Mouse (Mus musculus): ENCODE measurements around the gene Map2k6.
A peak's percentile ranks its signal among the peaks of the same experiment; 100 is the strongest.

Gene Map2k6

GRCm38 (mm10) chr11:110485081-110485480 is 86.2 kb downstream of the Map2k6 start:
- DNase-seq (ENCODE audit: low spot score) = no peak

DNA sequence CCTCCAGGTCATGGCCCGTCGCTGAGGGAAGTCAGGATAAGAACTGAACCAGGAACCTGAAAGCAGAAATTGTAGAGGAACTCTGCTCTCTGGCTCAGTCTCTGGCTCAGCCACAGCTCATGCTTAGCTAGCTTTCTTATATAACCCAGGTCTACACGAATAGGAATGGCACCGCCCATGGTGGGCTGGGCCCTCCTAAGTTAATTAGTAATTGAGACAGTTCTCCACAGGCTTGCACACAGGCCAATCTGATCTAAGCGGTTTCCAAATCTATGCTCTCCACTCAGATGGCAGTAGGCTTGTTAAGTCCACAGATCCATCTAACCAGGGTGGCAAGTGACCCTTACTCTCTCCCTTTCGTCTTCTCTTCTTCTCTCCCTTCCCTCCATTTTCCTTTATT is 88.9 kb downstream of the Map2k6 start:
- DNase-seq (ENCODE audit: low spot score) = no peak

DNA sequence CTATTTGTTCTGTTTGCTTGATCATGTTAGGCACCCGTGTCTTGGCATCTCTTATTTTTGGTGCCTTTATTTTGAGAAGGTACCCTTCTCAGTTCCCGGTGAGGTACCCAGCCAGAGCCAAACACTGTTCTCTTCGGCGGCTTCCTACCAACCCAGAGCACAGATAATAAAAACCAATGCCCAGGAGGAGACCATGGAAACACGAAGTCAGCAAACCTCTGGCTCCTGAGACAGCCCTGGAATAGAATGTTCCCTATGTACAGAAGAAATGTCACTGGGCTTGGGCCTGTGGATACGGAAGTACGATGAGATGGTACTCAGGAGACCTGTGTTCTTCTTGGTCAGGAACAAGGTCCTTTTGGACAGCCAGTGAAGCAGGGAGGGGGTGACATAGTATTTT is 89.4 kb downstream of the Map2k6 start:
- no peak for DNase-seq (ENCODE audit: low spot score)

DNA sequence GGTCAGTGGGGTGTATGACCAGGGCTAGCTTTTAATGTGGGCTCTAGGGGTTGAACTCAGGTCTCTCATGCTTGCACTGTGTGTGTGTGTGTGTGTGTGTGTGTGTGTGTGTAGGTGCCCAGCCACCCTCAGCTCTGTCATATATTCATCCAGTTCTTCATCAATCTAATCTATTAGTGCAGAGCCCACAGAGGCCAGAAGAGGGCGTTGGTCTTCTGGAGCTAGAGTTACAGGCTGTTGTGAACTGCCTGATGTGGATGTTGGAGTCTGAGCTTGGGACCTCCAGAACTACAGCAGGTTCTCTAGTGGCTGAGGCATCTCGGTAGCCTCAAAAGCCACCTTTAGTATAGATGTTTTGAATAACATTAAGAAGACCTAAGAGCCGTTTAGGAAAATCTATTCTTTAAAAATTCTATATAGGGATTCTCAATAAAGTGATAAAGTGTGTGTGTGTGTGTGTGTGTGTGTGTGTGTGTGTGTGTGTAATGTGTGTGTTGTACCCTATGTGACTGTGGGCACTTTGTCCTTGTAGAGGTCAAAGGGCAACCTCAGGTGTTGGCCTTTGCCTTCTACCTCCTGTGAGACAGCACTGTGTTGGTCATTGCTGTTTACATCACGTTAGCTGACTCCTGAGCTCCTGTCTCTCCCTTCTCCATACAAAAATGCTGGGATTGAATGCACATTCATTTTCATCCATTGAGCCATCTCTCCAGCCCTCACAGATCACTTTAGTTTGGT is 96.6 kb downstream of the Map2k6 start:
- DNase-seq (ENCODE audit: low spot score) = no peak

DNA sequence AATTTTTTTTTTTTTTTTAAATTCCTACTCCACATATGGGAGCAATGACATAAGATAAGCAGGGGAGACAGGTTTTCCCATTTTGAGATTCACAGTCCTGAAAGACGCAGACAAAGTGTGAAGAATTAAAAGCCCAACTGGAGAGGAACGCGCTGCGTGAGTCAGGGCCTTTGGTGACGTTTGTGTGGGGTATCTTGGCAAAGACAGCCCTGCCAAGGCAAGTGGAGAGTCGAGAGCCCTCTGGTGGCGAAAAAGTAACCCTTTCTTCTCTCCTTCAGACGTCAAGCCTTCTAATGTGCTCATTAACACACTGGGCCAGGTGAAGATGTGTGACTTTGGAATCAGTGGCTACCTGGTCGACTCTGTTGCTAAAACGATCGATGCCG is 97.1 kb downstream of the Map2k6 start:
- DNase-seq (ENCODE audit: low spot score) = no peak

DNA sequence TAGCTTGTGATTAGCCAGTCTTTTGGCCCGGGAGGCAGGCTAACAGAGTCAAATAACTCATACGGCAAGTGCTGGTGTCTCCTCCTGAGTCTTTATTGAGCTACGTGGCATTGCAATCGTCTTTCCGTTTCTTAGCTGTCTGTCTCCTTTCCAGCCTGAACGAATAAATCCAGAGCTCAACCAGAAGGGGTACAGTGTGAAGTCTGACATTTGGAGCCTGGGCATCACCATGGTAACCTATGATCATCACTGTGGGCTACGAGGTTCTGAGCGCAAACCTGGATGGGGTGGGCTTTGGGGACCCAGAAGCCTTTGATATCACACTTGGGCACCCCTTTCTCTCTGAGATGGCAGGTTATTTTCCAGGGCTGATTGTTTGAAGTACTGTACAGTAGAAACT is 98.8 kb downstream of the Map2k6 start:
- no peak for DNase-seq (ENCODE audit: low spot score)

- DNase-seq (ENCODE audit: low spot score) = no peak
Observed at GRCm38 (mm10) chr11:110498651-110499213, 99.8 kb downstream of the Map2k6 start.

DNA sequence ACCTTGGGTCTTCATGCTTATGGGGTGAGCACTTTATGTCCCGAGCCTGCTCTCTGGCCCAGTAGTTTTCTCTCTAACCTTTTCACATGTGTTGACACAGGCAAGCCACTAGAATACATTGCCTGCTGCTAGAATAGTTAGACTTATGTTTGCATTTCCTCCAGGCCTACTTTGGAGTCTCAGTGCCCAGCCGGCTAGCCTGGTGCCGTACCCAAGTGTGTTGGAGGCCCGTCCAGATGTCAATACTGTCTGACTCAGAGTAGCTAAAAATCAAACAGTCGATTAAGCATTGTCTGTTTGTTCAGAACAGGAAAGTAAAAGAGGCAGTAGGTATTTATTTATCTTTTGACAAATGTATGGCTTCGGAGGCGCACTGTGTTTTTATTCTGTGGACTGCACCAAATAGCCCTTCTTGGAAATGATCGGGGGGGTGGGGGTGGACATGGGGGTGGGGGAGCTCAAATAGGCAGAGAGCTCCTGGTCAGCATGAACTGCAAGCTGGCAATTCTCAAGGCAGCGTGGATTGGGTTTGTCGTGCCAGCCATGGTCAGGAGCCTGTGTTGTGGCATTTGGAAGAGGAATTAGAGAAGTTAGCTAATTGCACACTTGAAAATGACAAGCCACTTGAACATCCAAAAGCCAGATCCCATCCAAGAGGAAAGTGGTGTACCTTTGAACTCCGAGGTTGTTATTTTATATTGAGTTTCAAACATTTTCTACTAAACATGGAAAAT is 104.2 kb downstream of the Map2k6 start:
- no peak for DNase-seq (ENCODE audit: low spot score)

DNA sequence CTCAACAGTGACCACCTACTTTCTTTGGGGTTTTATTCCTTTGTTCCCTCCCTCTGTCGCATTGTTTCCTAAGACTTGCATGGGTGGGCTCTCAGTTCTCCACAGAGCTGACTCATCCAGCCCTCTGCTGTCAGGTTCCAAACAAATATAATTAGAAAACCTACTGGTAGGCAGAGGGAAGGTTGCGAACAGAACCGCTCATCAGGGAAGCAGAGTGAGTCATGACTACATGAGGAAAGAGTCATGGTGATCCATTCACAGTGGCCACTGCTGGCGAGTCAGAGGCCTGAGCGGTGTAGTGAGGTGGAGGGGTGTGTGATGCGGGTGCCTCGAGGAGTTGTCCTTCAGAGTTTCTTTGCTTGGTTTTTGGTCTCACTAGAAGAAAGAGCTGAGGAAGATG is 112.5 kb downstream of the Map2k6 start:
- DNase-seq (ENCODE audit: low spot score) = no peak

- no peak for DNase-seq (ENCODE audit: low spot score)
Observed at GRCm38 (mm10) chr11:110518648-110519047, 119.7 kb downstream of the Map2k6 start.

DNA sequence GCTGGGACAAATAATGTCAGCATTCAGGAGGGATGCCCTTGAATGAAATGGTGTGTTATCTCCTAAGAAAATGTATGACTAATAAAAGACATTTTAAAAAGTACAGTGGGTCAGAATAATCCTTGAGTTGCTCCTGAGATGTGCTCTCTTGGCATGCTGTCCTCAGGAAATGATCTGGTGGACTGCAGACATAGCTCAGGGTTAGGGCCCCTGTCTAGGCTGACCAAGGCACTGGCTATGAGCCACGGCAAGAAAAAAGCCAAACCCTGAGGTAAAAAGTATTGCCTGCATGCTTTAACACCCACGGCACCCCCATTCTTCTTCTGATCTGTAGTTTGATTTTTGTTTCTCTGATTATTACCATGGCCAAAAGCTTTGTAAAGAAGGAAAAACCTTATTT is 124.0 kb downstream of the Map2k6 start:
- no peak for DNase-seq (ENCODE audit: low spot score)

GRCm38 (mm10) chr11:110526156-110526555 is 127.2 kb downstream of the Map2k6 start:
- no peak for DNase-seq (ENCODE audit: low spot score)

GRCm38 (mm10) chr11:110531087-110531486 is 132.2 kb downstream of the Map2k6 start:
- no peak for DNase-seq (ENCODE audit: low spot score)

GRCm38 (mm10) chr11:110534856-110535255 is 135.9 kb downstream of the Map2k6 start:
- no peak for DNase-seq (ENCODE audit: low spot score)

DNA sequence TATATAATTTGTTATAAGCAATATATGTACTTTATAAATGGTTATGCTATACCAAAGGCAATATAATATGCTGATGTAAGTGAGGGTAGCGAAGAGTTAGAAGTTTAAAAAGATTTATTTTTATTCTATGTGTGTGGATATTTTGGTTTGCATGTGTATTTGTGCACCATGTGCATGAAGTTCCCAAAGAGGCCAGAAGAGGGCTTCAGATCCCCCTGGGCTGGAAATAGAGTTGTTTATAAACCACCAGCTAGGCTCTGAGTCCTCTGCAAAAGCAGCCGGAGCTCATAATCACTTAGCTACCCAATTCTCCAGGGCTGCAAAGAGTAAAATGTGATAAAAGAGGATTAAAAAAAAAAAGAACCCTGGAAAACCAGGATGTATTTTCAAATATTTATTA is 137.6 kb downstream of the Map2k6 start:
- no peak for DNase-seq (ENCODE audit: low spot score)

GRCm38 (mm10) chr11:110537602-110538001 is 138.7 kb downstream of the Map2k6 start:
- DNase-seq (ENCODE audit: low spot score) = peak; percentile 35

DNA sequence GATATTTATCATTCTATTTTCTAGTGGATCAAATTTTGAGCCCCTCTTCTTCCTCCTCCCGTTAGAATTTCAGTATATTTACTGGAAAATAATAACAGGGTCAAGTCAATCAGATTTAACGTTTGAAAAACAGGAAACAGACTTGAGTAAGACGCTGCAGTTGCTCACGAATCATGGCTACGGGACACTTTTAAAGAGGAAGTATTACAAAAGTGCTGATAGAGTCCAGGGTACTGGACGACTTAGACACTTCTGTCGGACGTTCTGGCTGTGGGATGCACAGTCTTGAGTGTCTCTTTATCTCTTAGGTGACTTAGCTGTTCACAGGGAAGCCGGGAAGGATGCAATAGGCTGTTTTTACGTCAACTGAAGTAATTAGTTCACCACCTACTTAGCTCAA is 139.3 kb downstream of the Map2k6 start:
- DNase-seq (ENCODE audit: low spot score) = no peak

DNA sequence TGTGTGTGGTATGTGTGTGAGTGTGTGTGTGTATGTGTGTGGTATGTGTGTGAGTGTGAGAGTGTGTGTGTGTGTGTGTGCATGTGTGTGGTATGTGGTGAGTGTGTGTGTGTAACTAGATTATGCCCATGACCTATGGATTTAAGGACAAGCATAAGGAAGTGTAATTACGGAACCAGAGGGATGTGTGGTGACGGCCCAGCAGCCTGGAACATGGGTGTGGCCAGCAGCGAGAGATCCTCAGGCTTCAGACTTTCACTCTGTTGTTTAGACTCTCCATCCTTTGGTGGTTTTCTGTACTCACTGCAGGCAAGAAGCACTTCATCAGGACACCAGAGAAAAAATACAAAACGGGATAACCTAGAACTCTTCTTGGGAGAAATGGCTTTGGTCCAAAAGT is 143.0 kb downstream of the Map2k6 start:
- no peak for DNase-seq (ENCODE audit: low spot score)

GRCm38 (mm10) chr11:110544419-110545210 is 145.7 kb downstream of the Map2k6 start:
- no peak for DNase-seq (ENCODE audit: low spot score)

GRCm38 (mm10) chr11:110545416-110545815 is 146.5 kb downstream of the Map2k6 start:
- DNase-seq (ENCODE audit: low spot score) = no peak

DNA sequence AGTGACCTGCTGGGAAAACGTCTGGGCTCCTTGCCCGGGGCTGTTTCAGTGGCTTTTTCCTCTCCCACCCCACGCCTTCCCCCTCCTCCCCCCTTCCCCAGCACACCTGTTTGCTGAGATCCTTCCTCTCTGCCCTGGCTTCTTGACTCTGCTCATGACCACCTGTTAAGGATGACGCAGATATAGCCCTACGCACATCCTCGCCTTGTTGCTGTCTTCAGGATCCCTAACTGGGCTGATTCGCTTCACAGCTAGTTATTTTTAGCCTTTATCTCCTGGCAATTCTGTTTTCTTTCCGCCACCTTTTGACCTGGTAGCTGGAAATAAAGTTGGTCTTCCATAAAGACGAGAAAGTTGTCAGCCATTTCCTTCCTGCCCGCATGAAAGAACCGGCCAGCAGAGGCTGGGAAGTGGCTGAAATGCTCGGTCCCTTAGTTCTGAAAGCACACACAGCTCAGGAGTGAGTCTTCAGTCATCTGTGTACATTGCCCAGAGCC is 152.6 kb downstream of the Map2k6 start:
- no peak for DNase-seq (ENCODE audit: low spot score)

DNA sequence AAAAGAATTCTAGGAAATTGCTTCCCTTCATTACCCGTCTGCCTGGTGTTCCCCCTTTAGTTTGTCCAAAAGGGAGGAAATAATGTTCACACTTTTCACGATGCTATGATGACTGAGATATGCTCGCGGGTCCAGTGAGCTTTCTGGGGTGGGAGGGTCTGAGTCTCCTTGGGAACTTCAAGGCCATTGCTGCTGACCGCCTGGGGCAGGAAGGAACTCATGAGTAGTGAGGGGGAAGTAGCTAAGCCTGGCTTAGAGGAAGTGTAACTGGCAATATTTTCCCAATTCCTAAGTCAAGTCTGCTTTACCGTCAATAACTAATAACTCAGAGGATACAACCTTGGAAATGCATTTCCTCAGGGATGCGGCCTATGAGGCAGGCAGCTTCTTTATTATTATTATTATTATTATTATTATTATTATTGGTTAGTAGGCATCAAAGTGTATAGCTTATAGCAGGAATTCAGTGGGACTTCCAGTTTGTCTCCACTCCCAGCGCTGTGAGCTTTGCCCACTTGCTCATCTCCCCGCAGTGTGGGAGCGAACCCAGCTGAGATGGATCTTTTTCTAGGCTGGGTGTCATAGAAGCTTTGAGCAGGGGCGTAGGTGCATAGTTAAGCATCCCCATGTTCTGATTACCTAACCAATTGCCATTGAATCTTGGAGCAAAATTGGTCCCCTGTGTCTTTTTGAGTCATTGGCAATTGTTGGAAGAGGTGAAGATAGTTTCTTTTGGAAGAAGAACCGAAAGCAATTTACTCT is 163.6 kb downstream of the Map2k6 start:
- no peak for DNase-seq (ENCODE audit: low spot score)
